Mouse (Mus musculus): ENCODE measurements at regions not wholly inside any gene's neighbourhood (a gene's known extent, or its start where the extent isn't known, plus 50 kb on each side); places are given as distances from the start of the nearest gene placed in this dataset.
A peak's percentile ranks its signal among the peaks of the same experiment; 100 is the strongest.
"Not testable (repeated sequence)": the region's sequence is repeated elsewhere in the genome, so short reads cannot be mapped to it uniquely, and the experiment has no call there.

GRCm38 (mm10) chr4:3497392-3497791 is 312.2 kb upstream of the Vmn1r3 start:
- H3K27ac ChIP-seq (ENCODE audit: low read depth, low read length); H3K9me3 ChIP-seq (ENCODE audit: control insufficient read depth, low read length); H3K4me2 ChIP-seq; DNase-seq (ENCODE audit: low spot score); H3K27me3 ChIP-seq (replicated peaks; ENCODE audit: control insufficient read depth, insufficient read depth, low read length); H3K36me3 ChIP-seq (ENCODE audit: control insufficient read depth, insufficient read depth, low read length); H3K4me1 ChIP-seq (replicated peaks; ENCODE audit: control insufficient read depth, insufficient read depth, low read length); H3K9ac ChIP-seq (ENCODE audit: low read depth, low read length); H3K4me3 ChIP-seq (ENCODE audit: low read depth, low read length): not testable (repeated sequence)
- ATAC-seq (replicated peaks; ENCODE audit: low FRiP score), result peak; percentile 83
- no CpG with 5 or more reads among the region's 3 CpGs for whole genome bisulfite sequencing

GRCm38 (mm10) chr4:3495987-3496386 is 310.8 kb upstream of the Vmn1r3 start:
- not testable (repeated sequence) for H3K4me1 ChIP-seq (replicated peaks; ENCODE audit: control insufficient read depth, insufficient read depth, low read length); H3K27ac ChIP-seq (ENCODE audit: low read depth, low read length); H3K4me2 ChIP-seq; H3K36me3 ChIP-seq (ENCODE audit: control insufficient read depth, insufficient read depth, low read length); H3K9me3 ChIP-seq (ENCODE audit: control insufficient read depth, low read length); DNase-seq (ENCODE audit: low spot score); H3K27me3 ChIP-seq (replicated peaks; ENCODE audit: control insufficient read depth, insufficient read depth, low read length); H3K9ac ChIP-seq (ENCODE audit: low read depth, low read length); H3K4me3 ChIP-seq (ENCODE audit: low read depth, low read length)
- peak; percentile 51 for ATAC-seq (replicated peaks; ENCODE audit: low FRiP score)
- 33% methylated on average over 1 of the region's 1 CpGs for WGBS

GRCm38 (mm10) chr4:3494123-3494681 is 309.0 kb upstream of the Vmn1r3 start:
- H3K9ac ChIP-seq (ENCODE audit: low read depth, low read length); ATAC-seq (replicated peaks; ENCODE audit: low FRiP score); H3K4me2 ChIP-seq; H3K4me3 ChIP-seq (ENCODE audit: low read depth, low read length); H3K27me3 ChIP-seq (replicated peaks; ENCODE audit: control insufficient read depth, insufficient read depth, low read length); H3K27ac ChIP-seq (ENCODE audit: low read depth, low read length); DNase-seq (ENCODE audit: low spot score); H3K4me1 ChIP-seq (replicated peaks; ENCODE audit: control insufficient read depth, insufficient read depth, low read length); H3K9me3 ChIP-seq (ENCODE audit: control insufficient read depth, low read length); H3K36me3 ChIP-seq (ENCODE audit: control insufficient read depth, insufficient read depth, low read length): not testable (repeated sequence)
- no CpG with 5 or more reads among the region's 5 CpGs for WGBS

- H3K27ac ChIP-seq (ENCODE audit: low read depth, low read length); DNase-seq (ENCODE audit: low spot score); H3K4me3 ChIP-seq (ENCODE audit: low read depth, low read length); H3K4me1 ChIP-seq (replicated peaks; ENCODE audit: control insufficient read depth, insufficient read depth, low read length); H3K27me3 ChIP-seq (replicated peaks; ENCODE audit: control insufficient read depth, insufficient read depth, low read length); ATAC-seq (replicated peaks; ENCODE audit: low FRiP score); H3K9me3 ChIP-seq (ENCODE audit: control insufficient read depth, low read length); H3K36me3 ChIP-seq (ENCODE audit: control insufficient read depth, insufficient read depth, low read length); H3K9ac ChIP-seq (ENCODE audit: low read depth, low read length); H3K4me2 ChIP-seq: not testable (repeated sequence)
- no CpG with 5 or more reads among the region's 5 CpGs for WGBS
These were observed 305.7 kb upstream of the Vmn1r3 start for GRCm38 (mm10) chr4:3490901-3491300.

- Histone ChIP-seq H3K36me3 (ENCODE audit: control insufficient read depth, insufficient read depth, low read length) (no peaks in the 10 kb centered on the region), H3K27me3 (replicated peaks; ENCODE audit: control insufficient read depth, insufficient read depth, low read length) (no peaks in the 10 kb centered on the region), H3K4me1 (replicated peaks; ENCODE audit: control insufficient read depth, insufficient read depth, low read length) (no peaks in the 10 kb centered on the region), H3K4me3 (ENCODE audit: low read depth, low read length) (no peak overlapping the region), H3K27ac (ENCODE audit: low read depth, low read length) (no peak overlapping the region), H3K4me2 (no peak overlapping the region), H3K9me3 (ENCODE audit: control insufficient read depth, low read length) (no peaks in the 10 kb centered on the region), H3K9ac (ENCODE audit: low read depth, low read length) (no peak overlapping the region)
- WGBS, result 83% methylated on average over 2 of the region's 2 CpGs
- ATAC-seq (replicated peaks; ENCODE audit: low FRiP score) (no peak), DNase-seq (ENCODE audit: low spot score) (peak; percentile 15)
These were observed 296.9 kb upstream of the Vmn1r3 start for GRCm38 (mm10) chr4:3482092-3482491.

GRCm38 (mm10) chr4:3456773-3457172 is 271.6 kb upstream of the Vmn1r3 start:
- H3K4me3 ChIP-seq (ENCODE audit: low read depth, low read length), result no peak overlapping the region
- no peak for DNase-seq (ENCODE audit: low spot score)
- 84% methylated on average over 12 of the region's 12 CpGs for WGBS
- H3K4me2 ChIP-seq, result no peak overlapping the region
- H3K9me3 ChIP-seq (ENCODE audit: control insufficient read depth, low read length), result peaks cover 2% of the 10 kb centered on the region; the same call in 1 of the 2 replicates
- no peaks in the 10 kb centered on the region for H3K27me3 ChIP-seq (replicated peaks; ENCODE audit: control insufficient read depth, insufficient read depth, low read length)
- H3K27ac ChIP-seq (ENCODE audit: low read depth, low read length), result no peak overlapping the region
- no peak overlapping the region for H3K9ac ChIP-seq (ENCODE audit: low read depth, low read length)
- H3K36me3 ChIP-seq (ENCODE audit: control insufficient read depth, insufficient read depth, low read length), result no peaks in the 10 kb centered on the region
- ATAC-seq (replicated peaks; ENCODE audit: low FRiP score), result no peak
- no peaks in the 10 kb centered on the region for H3K4me1 ChIP-seq (replicated peaks; ENCODE audit: control insufficient read depth, insufficient read depth, low read length)

GRCm38 (mm10) chr4:3437380-3437779 is 252.2 kb upstream of the Vmn1r3 start:
- H3K9me3 ChIP-seq (ENCODE audit: control insufficient read depth, low read length); H3K36me3 ChIP-seq (ENCODE audit: control insufficient read depth, insufficient read depth, low read length); DNase-seq (ENCODE audit: low spot score); H3K27ac ChIP-seq (ENCODE audit: low read depth, low read length); H3K4me1 ChIP-seq (replicated peaks; ENCODE audit: control insufficient read depth, insufficient read depth, low read length); H3K4me2 ChIP-seq; H3K9ac ChIP-seq (ENCODE audit: low read depth, low read length); H3K4me3 ChIP-seq (ENCODE audit: low read depth, low read length); H3K27me3 ChIP-seq (replicated peaks; ENCODE audit: control insufficient read depth, insufficient read depth, low read length); ATAC-seq (replicated peaks; ENCODE audit: low FRiP score): not testable (repeated sequence)
- WGBS, result 80% methylated on average over 2 of the region's 2 CpGs

GRCm38 (mm10) chr4:3427968-3428367 is 242.8 kb upstream of the Vmn1r3 start:
- H3K4me1 ChIP-seq (replicated peaks; ENCODE audit: control insufficient read depth, insufficient read depth, low read length), result no peaks in the 10 kb centered on the region
- 55% methylated on average over 3 of the region's 3 CpGs for WGBS
- H3K27me3 ChIP-seq (replicated peaks; ENCODE audit: control insufficient read depth, insufficient read depth, low read length), result no peaks in the 10 kb centered on the region
- H3K27ac ChIP-seq (ENCODE audit: low read depth, low read length), result no peak overlapping the region
- H3K4me3 ChIP-seq (ENCODE audit: low read depth, low read length), result no peak overlapping the region
- no peak overlapping the region for H3K4me2 ChIP-seq
- no peak for ATAC-seq (replicated peaks; ENCODE audit: low FRiP score)
- H3K9me3 ChIP-seq (ENCODE audit: control insufficient read depth, low read length), result no peaks in the 10 kb centered on the region
- DNase-seq (ENCODE audit: low spot score), result no peak
- no peak overlapping the region for H3K9ac ChIP-seq (ENCODE audit: low read depth, low read length)
- no peaks in the 10 kb centered on the region for H3K36me3 ChIP-seq (ENCODE audit: control insufficient read depth, insufficient read depth, low read length)

- Histone ChIP-seq H3K4me2 (no peak overlapping the region), H3K27me3 (replicated peaks; ENCODE audit: control insufficient read depth, insufficient read depth, low read length) (no peaks in the 10 kb centered on the region), H3K9me3 (ENCODE audit: control insufficient read depth, low read length) (no peaks in the 10 kb centered on the region), H3K27ac (ENCODE audit: low read depth, low read length) (no peak overlapping the region), H3K4me3 (ENCODE audit: low read depth, low read length) (no peak overlapping the region), H3K36me3 (ENCODE audit: control insufficient read depth, insufficient read depth, low read length) (no peaks in the 10 kb centered on the region), H3K9ac (ENCODE audit: low read depth, low read length) (no peak overlapping the region), H3K4me1 (replicated peaks; ENCODE audit: control insufficient read depth, insufficient read depth, low read length) (no peaks in the 10 kb centered on the region)
- no peak for DNase-seq (ENCODE audit: low spot score)
- 0 out of 2 replicates have a peak, but pooled peaks have one; percentile 18 for ATAC-seq (replicated peaks; ENCODE audit: low FRiP score)
- WGBS, result 29% methylated on average over 3 of the region's 3 CpGs
These were observed 234.9 kb upstream of the Vmn1r3 start for GRCm38 (mm10) chr4:3419920-3420499.
